Mouse (Mus musculus) spleen, adult 12 weeks (tissue): ENCODE data around the gene Cdc37.

Experiments
- DNase-seq: peaks from one replicate; pipeline ENCODE4 v3.0.0; 2022; ENCODE audit warnings: low spot score

Gene Cdc37

DNA sequence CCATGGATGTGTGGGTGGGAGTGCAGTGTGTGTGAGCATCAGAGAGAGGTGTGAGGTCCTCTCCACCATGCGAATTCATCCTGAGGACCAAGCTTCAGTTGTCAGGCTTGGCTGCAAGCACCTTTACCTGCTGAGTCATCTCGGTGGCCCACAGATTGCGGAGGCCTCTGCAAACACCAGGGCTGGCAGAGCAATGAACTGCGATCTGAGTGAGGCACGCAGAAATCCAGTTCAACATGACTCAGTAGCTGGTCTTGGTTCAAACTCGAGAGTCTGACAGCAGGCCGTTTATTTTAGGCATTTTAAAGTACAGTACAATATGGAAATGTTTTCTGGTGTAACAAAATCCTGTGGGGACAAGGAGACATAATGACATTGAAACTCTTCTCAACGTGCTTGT is 52.0 kb downstream of the Cdc37 start:
- no peak for DNase-seq

DNA sequence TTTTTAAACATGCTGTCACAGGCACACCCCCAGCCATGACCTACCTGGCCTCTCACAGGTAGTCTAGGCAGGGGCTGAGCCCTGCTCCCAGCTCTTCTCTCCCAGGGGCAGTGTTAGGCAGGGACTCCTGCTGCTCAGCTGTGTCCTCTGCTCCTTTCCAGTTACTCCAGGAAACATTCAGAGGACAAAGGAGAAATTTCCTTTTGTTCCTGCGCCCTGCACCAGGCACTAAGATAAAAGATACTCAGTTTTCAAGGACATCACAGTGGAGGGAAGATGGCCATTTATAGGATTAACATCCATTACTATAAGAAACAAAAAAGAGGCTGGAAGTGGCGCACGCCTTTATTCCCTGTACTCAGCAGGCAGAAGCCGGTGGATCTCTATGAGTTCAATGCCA is 53.8 kb downstream of the Cdc37 start:
- no peak for DNase-seq

DNA sequence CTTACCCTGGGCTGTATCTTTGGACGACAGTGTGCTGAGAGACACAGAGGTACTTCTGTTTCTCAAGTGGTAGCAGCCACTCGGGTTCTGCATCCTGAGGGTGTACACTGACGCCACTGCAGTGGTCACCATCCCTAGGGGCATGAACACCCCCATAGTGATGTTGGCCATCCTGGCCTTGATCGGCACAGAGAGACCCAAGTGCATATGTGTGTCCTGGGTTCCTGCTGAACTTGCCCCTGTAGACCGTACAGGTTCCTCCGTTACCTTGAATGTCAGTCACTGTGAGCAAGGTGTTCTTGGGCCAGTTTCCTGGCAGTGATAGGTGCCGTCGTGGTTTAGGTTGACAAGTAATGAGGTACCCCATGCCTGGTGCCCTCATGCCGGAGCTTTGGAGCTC is 56.4 kb downstream of the Cdc37 start:
- DNase-seq, result no peak

DNA sequence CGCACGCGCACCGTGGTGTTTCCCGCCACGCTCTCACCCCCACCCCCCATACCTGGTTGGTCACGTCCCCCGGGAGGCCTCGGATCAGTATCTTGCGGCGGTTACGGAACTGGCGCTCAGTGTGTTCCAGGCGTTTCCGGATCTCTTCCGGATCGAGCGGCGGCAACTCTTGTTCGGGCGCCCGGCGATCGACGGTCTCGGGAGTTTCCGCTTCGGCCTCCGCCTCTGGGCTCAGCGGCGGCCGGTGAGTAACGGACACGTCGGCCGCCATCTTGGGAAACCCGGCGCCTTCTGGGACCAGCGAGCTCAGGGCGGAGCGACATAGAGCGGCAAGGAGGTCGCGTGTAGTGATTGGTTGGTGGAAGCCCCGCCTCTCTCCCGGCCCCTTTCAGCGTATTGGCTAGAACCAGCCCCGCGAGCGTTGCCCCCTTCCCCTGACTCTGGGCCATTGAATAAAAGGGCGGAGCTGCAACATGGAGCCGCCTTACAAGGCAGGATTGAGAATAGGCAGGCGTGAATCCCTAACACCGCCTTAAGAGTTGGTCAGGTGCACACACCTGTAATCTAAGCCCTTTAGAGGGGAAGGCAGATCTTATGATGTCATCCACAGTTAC is 58.0 kb downstream of the Cdc37 start, which contains the start of the genes Gm38431 and Raver1:
Gene Gm38431, minus strand, starts transcription at position 291 of the 614 bp plus-strand sequence.
Gene Raver1, minus strand, starts transcription at position 302 of the 614 bp plus-strand sequence.
- DNase-seq, result peak; percentile 95

DNA sequence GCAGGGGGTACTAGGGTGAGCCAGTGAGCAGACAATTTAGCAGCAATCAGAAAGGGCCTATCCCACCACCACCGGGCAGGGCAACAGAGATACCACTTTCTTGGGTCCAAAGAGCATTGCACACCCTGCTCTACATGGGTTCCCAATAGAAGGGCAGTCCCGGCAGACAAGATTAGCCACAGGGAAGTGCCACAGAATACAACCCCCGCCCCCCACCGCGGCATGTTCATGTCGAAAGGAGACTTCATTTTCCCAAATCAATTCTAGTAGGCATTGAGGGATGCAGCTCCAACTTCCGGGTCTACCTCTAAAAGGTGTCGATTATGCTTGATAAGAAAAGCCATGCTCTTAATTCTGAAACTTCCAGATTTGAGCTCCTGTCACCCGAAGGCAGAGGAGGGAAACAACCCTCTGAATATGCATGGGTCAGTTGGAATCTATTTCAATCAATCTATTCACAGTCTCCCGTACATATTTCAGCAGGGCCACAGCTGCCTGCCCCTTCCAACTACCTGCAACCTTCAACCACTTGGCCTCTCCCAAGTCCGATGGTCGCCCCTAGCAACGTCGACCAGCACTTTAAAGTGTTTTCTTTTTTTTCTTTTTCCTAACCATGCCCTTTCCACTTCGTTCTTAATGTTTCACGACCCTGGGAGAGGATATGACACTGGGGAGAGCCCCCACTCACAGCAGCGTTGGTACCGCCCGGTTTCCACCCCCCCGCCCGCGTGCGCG is 58.6 kb downstream of the Cdc37 start:
- DNase-seq, result no peak

DNA sequence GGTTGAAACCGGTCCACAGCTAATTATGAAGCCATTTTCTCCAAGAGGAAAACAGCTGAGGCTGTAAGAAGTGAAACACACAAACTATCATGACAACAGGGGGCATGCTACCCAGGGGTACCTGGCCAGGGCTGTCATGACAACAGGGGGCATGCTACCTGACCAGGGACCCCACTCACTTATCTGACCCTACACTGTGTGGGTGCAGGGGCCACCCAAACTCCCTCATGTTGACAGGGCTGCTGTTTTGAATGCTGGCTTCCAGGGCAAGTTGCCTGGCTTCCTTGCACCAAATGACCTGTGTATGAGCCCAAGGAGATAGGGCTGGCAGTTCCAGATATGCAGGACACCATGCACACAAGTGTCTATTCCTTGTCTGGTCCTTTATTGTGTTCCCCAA is 59.2 kb downstream of the Cdc37 start:
- DNase-seq, result no peak

DNA sequence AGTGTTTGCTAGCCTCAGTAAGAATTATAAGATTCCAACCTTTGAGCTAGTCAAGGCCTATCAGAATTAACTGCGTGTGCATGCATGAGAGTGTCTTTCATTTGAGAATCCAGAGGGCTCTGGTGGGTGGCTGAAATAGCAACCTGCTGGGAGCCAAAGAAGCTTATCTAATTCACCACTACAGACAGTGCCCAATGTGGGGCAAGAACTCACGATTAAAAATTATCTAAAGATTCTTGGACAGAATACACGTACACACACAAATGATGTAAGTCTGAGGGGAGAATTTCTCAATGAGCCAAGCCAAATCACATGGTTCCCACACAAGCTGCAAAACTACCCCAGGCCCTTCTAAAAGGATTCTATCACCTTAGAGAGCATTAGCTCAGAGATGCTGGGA is 66.5 kb downstream of the Cdc37 start:
- DNase-seq, result no peak
